Mouse (Mus musculus) cerebellum, adult 2 months (tissue): ENCODE measurements at regions not wholly inside any gene's neighbourhood (a gene's known extent, or its start where the extent isn't known, plus 50 kb on each side); places are given as distances from the start of the nearest gene placed in this dataset.
"Not testable (repeated sequence)": the region's sequence is repeated elsewhere in the genome, so short reads cannot be mapped to it uniquely, and the experiment has no call there.

Experiments
- DNase-seq, 2 experiments: peaks; one replicate each; pipeline ENCODE4 v3.0.0; 2021
- H3K27ac ChIP-seq: fragments of 200-500 bp; 2 replicates; pipeline ENCODE4 v1.5.1; 2012; ENCODE audit warnings: low read length, control low read depth, inconsistent platforms; ENCODE audit not compliant: insufficient read depth
- H3K27me3 ChIP-seq: fragments of 200-500 bp; 2 replicates; pipeline ENCODE4 v1.6.1; 2012; ENCODE audit warnings: inconsistent platforms, mild to moderate bottlenecking, low read length, moderate library complexity; ENCODE audit not compliant: control insufficient read depth, insufficient read depth
- H3K4me1 ChIP-seq: fragments of 200-500 bp; 2 replicates; pipeline ENCODE4 v1.6.1; 2011; ENCODE audit warnings: low read length; ENCODE audit not compliant: control insufficient read depth, insufficient read depth
- H3K4me3 ChIP-seq: fragments of 200-500 bp; replicated peaks from 2 replicates; pipeline ENCODE3; 2011; ENCODE audit warnings: mild to moderate bottlenecking, low read depth, low read length, control low read depth; ENCODE audit not compliant: insufficient read depth
- CTCF ChIP-seq: fragments of 200-500 bp; IDR thresholded peaks from 2 replicates; pipeline ENCODE4 v1.5.1; 2011; ENCODE audit warnings: low read depth, mild to moderate bottlenecking, control low read depth, low read length, moderate library complexity, borderline replicate concordance; ENCODE audit not compliant: insufficient read depth
- POLR2A ChIP-seq: fragments of 200-500 bp; IDR thresholded peaks from 2 replicates; pipeline ENCODE4 v1.6.1; 2011; ENCODE audit warnings: low read length, control low read depth, borderline replicate concordance; ENCODE audit not compliant: insufficient read depth
- WGBS: fragments of 180-500 bp; shearing (Covaris S2); methylation state at CpG from one replicate; pipeline ENCODE4 v1.1.7; 2018; 5-methylcytosine and 5-hydroxymethylcytosine counted together

DNA sequence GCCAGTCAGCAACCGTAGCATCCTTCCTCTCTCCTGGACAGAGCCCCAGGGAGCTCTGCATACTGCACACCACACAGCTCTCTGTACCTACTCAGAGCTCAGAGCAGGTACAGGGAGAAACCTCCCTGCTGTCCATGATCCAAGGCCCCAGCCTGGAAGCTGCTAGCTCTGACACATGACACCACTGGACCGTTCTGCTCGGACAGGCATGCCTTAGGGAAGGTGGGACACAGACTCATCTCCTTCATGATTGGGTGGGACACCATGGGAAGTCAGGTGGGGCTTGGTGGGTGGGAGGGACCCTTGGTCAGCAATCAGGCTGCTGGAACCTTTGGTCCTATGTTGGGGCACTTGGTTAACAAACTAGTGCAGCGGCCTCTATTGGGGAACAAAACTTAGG is 124.7 kb upstream of the Rybp start:
- Histone ChIP-seq H3K27me3 (no peaks in the 10 kb centered on the region), H3K4me1 (no peaks in the 10 kb centered on the region), H3K4me3 (no peak overlapping the region), H3K27ac (no peak overlapping the region)
- no peak for DNase-seq
- TF ChIP-seq CTCF: no peak
- no peak for TF ChIP-seq POLR2A
- WGBS: 92% methylated on average over 4 of the region's 4 CpGs

- H3K4me1 ChIP-seq: no peaks in the 10 kb centered on the region
- H3K27me3 ChIP-seq: no peaks in the 10 kb centered on the region
- no peak for TF ChIP-seq CTCF
- 97% methylated on average over 8 of the region's 8 CpGs for WGBS
- H3K4me3 ChIP-seq: no peak overlapping the region
- H3K27ac ChIP-seq: no peak overlapping the region
- DNase-seq: no peak
These were observed 122.9 kb upstream of the Rybp start for GRCm38 (mm10) chr6:100410067-100410631.

- no peak for DNase-seq
- Histone ChIP-seq H3K4me3 (no peak overlapping the region), H3K27me3 (no peaks in the 10 kb centered on the region), H3K4me1 (no peaks in the 10 kb centered on the region), H3K27ac (no peak overlapping the region)
- WGBS: 40% methylated on average over 8 of the region's 8 CpGs
- TF ChIP-seq POLR2A (no peak), CTCF (no peak)
These were observed 121.5 kb upstream of the Rybp start for GRCm38 (mm10) chr6:100408826-100409225.

GRCm38 (mm10) chr6:100406504-100406903 is 119.2 kb upstream of the Rybp start:
- DNase-seq: no peak
- Histone ChIP-seq H3K27ac (no peak overlapping the region), H3K4me1 (no peaks in the 10 kb centered on the region), H3K27me3 (no peaks in the 10 kb centered on the region), H3K4me3 (no peak overlapping the region)
- TF ChIP-seq POLR2A (no peak), CTCF (no peak)
- 93% methylated on average over 4 of the region's 4 CpGs for WGBS

- no peak for DNase-seq
- no peak overlapping the region for H3K4me3 ChIP-seq
- WGBS: 92% methylated on average over 3 of the region's 3 CpGs
- no peaks in the 10 kb centered on the region for H3K27me3 ChIP-seq
- H3K27ac ChIP-seq: no peak overlapping the region
- no peaks in the 10 kb centered on the region for H3K4me1 ChIP-seq
- TF ChIP-seq POLR2A (no peak), CTCF (no peak)
These were observed 116.9 kb upstream of the Rybp start for GRCm38 (mm10) chr6:100404161-100404560.

GRCm38 (mm10) chr6:100402716-100403115 is 115.4 kb upstream of the Rybp start:
- no peaks in the 10 kb centered on the region for H3K27me3 ChIP-seq
- WGBS: 60% methylated on average over 4 of the region's 4 CpGs

GRCm38 (mm10) chr6:100401728-100402127 is 114.4 kb upstream of the Rybp start:
- WGBS: 98% methylated on average over 2 of the region's 2 CpGs

More at GRCm38 (mm10) chr6:100402716-100403115, 115.4 kb upstream of the Rybp start:
- no peak overlapping the region for H3K27ac ChIP-seq
- TF ChIP-seq CTCF: no peak
- TF ChIP-seq POLR2A: no peak
- no peaks in the 10 kb centered on the region for H3K4me1 ChIP-seq
- DNase-seq: no peak
- no peak overlapping the region for H3K4me3 ChIP-seq

DNA sequence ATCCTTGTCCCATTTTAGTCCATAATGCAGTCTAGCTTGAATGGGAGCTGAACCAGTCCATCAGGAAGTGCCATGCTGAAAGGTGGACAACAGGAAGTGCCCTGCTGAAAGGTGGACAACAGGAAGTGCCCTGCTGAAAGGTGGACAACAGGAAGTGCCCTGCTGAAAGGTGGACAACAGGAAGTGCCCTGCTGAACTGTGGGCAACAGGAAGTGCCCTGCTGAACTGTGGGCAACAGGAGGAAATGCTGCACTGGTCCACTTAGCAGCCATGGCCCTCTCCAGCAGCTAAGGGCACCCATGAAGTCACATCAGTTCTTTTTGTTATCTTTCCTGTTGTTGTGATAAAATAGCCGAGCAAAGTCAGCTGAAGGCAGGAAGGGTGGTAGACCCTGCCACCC is 112.1 kb upstream of the Rybp start:
- H3K4me1 ChIP-seq, H3K4me3 ChIP-seq, H3K27ac ChIP-seq, H3K27me3 ChIP-seq, DNase-seq: not testable (repeated sequence)
- WGBS: 97% methylated on average over 1 of the region's 1 CpGs

More at GRCm38 (mm10) chr6:100401728-100402127, 114.4 kb upstream of the Rybp start:
- Histone ChIP-seq H3K4me3 (no peak overlapping the region), H3K27ac (no peak overlapping the region), H3K4me1 (no peaks in the 10 kb centered on the region), H3K27me3 (no peaks in the 10 kb centered on the region)
- TF ChIP-seq POLR2A: no peak
- TF ChIP-seq CTCF: no peak
- no peak for DNase-seq
